Mouse (Mus musculus) kidney, embryonic 14.5 days (tissue): ENCODE data around the gene Mknk2. TPM values are rescaled to one million over a fixed set of nuclear protein-coding genes. Genes with fewer than 3 reads are reported as not detected.

Experiments
- ATAC-seq: fragments of 200-750 bp; cut with Nextera tagmentation; 2 replicates; pipeline ENCODE4 v1.8.0; 2017; ENCODE audit warnings: moderate number of reproducible peaks, mild to moderate bottlenecking, moderate TSS enrichment, moderate library complexity; ENCODE audit not compliant: low FRiP score, low TSS enrichment
- H3K27ac ChIP-seq: fragments of 300-500 bp; sonication (generic); 2 replicates; pipeline ENCODE4 v1.5.1; 2014; ENCODE audit warnings: low read depth, mild to moderate bottlenecking, low read length, moderate library complexity, mixed read lengths
- H3K27me3 ChIP-seq: fragments of 300-500 bp; sonication (generic); 2 replicates; pipeline ENCODE4 v1.6.1; 2014; ENCODE audit warnings: mild to moderate bottlenecking, low read length; ENCODE audit not compliant: control insufficient read depth, insufficient read depth
- H3K36me3 ChIP-seq: fragments of 300-500 bp; sonication (generic); 2 replicates; pipeline ENCODE4 v1.6.1; 2014; ENCODE audit warnings: low read length, mixed read lengths; ENCODE audit not compliant: control insufficient read depth, insufficient read depth
- H3K4me1 ChIP-seq: fragments of 300-500 bp; sonication (generic); 2 replicates; pipeline ENCODE4 v1.6.1; 2014; ENCODE audit warnings: low read length, mixed read lengths; ENCODE audit not compliant: control insufficient read depth, insufficient read depth
- H3K4me2 ChIP-seq: fragments of 300-500 bp; sonication (generic); replicated peaks from 2 replicates; pipeline ENCODE4 v1.6.1; 2014; ENCODE audit warnings: low read depth, mild to moderate bottlenecking, low read length
- H3K4me3 ChIP-seq: fragments of 300-500 bp; sonication (generic); 2 replicates; pipeline ENCODE4 v1.5.1; 2014; ENCODE audit warnings: mild to moderate bottlenecking, low read length
- H3K9ac ChIP-seq: fragments of 300-500 bp; sonication (generic); 2 replicates; pipeline ENCODE4 v1.6.1; 2014; ENCODE audit warnings: low read depth, mild to moderate bottlenecking, low read length, moderate library complexity
- H3K9me3 ChIP-seq: fragments of 300-500 bp; sonication (generic); 2 replicates; pipeline ENCODE4 v1.6.1; 2016; ENCODE audit warnings: low read length; ENCODE audit not compliant: control insufficient read depth
- WGBS: fragments of 180-500 bp; shearing (Covaris S2); extraction: QIAGEN DNeasy Blood & Tissue Kit; methylation state at CpG from one replicate; pipeline ENCODE4 v1.1.7; 2014; 5-methylcytosine and 5-hydroxymethylcytosine counted together
- polyA plus RNA-seq: library from polyadenylated mRNA; unstranded; fragments of >200 nt; fragmentation: Nextera tagmentation; extraction: Ambion mirVana; gene quantifications from 2 replicates; pipeline ENCODE4 v1.2.1, GENCODE M21; 2014

Mknk2 gene
- polyA plus RNA-seq, 1 experiment from 2014 or later = 99.2 TPM

DNA sequence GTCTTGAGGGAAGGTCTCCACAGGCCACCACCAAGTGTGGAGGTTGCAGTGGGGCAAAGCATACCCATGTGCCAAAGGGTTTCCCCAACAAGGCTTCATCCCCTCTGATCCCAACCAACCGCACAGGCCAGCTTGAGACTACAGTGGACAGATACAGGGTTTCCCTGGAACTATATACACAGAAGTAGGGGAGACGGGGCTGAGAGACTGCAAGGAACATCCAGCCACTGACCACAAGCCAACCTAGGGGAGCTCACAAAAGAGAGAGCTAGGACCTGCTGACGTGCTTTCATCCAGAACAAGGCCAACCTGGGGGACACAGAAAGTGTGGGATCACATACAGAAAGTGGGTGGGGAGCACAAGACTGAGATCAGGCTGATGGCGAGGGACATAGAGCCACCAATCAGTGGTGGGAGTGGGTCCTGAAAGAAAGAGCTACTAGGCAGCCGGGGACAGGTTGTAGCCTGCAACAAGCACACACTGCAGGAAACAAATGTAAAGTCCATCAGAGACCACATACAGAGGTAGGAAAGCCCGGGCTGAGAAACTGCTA is 3.0 kb downstream of the Mknk2 start:
- Histone ChIP-seq H3K9me3 (no peaks in the 10 kb centered on the region), H3K27me3 (no peaks in the 10 kb centered on the region), H3K9ac (peak overlapping the region; percentile 98), H3K27ac (peak overlapping the region; percentile 67; the same call in 1 of the 2 replicates), H3K4me1 (peaks cover 55% of the 10 kb centered on the region), H3K4me2 (peak overlapping the region; percentile 67), H3K36me3 (peaks cover 39% of the 10 kb centered on the region), H3K4me3 (peak overlapping the region; percentile 99)
- no peak for ATAC-seq
- WGBS = 21% methylated on average over 6 of the region's 6 CpGs

DNA sequence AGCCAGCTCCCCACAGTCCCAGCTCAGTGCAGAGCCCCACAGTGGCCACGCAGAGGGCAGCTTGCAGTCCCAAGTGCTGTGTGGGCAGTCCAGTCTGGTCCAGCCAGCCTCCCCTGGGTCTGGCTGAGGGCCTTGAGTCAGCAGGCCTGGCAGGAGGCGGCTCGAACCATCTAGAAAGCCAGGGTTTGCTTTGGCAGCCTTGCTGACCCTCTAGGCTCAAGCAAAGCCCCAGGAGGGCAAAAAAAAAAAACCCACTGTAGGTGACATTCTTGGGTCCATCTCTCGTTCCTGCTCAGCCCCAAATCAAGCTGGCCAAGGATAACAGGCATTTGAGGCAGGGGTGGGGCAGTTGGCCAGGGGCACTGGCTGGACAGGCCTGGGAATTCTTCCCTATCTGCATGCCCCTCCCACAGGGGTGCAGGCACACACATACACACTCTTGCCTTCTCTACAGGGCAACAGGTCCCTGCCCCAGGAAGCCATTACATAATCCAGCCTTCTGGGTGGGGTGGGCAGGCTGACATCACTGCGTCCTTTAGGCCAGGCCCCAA is 3.7 kb downstream of the Mknk2 start:
- peaks cover 46% of the 10 kb centered on the region for H3K36me3 ChIP-seq
- peak overlapping the region; percentile 98 for H3K9ac ChIP-seq
- H3K9me3 ChIP-seq = no peaks in the 10 kb centered on the region
- H3K4me3 ChIP-seq = peak overlapping the region; percentile 99
- ATAC-seq = no peak
- WGBS = 58% methylated on average over 5 of the region's 5 CpGs
- H3K27me3 ChIP-seq = no peaks in the 10 kb centered on the region
- peak overlapping the region; percentile 67 for H3K4me2 ChIP-seq
- no peak overlapping the region for H3K27ac ChIP-seq
- peaks cover 48% of the 10 kb centered on the region for H3K4me1 ChIP-seq

DNA sequence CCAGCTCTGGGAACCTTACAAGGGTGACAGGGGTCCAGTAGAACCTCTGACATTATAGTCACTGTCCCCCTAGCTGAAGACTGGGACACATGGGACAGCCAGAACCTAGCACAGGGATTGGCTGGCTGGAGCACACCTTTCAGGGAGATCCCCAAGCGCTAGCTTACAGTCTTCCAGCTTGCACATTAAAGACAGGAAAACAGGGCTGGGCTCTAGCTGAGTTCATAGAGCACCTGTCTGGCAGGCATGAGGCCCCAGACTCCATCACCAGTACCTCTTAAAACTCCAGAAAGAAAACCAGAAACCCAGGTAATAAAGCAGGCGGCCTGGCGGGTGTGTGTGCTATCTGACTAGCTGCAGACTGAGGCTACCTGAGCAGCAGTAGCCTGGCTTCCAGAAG is 4.2 kb downstream of the Mknk2 start:
- Histone ChIP-seq H3K4me3 (peak overlapping the region; percentile 99; the same call in 1 of the 2 replicates), H3K9ac (peak overlapping the region; percentile 98; the same call in 1 of the 2 replicates), H3K4me2 (peak overlapping the region; percentile 67), H3K36me3 (peaks cover 52% of the 10 kb centered on the region), H3K4me1 (peaks cover 43% of the 10 kb centered on the region), H3K9me3 (no peaks in the 10 kb centered on the region), H3K27me3 (no peaks in the 10 kb centered on the region), H3K27ac (no peak overlapping the region)
- ATAC-seq = no peak
- 86% methylated on average over 3 of the region's 3 CpGs for WGBS

- 81% methylated on average over 11 of the region's 11 CpGs for WGBS
- Histone ChIP-seq H3K4me3 (no peak overlapping the region), H3K4me2 (no peak overlapping the region), H3K9me3 (no peaks in the 10 kb centered on the region), H3K9ac (no peak overlapping the region), H3K36me3 (peaks cover 68% of the 10 kb centered on the region), H3K4me1 (peaks cover 27% of the 10 kb centered on the region), H3K27me3 (no peaks in the 10 kb centered on the region), H3K27ac (no peak overlapping the region)
- ATAC-seq = no peak
Measured at GRCm38 (mm10) chr10:80671936-80672690, 5.8 kb downstream of the Mknk2 start.

DNA sequence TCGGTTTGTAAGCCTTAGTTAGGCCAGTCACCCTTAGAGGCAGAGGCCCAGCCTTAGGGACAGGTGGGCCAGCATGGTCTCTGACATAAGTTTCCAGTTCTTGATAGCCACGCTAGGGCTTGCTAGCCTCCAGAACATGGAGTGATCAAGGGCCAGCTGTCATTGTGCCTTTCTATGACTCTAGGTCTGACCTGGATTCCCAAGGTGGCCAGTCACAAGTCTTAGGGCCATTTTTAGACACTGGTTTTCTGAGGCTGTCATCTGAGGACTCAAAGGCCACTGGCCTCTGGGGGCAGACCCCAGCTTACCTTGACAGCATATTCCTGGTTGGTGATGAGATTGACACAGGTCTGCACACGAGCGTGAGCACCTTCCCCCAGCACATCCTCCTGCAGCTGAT is 6.7 kb downstream of the Mknk2 start:
- no peaks in the 10 kb centered on the region for H3K9me3 ChIP-seq
- H3K27me3 ChIP-seq = no peaks in the 10 kb centered on the region
- no peak overlapping the region for H3K4me3 ChIP-seq
- no peak overlapping the region for H3K4me2 ChIP-seq
- peaks cover 26% of the 10 kb centered on the region for H3K4me1 ChIP-seq
- WGBS = 87% methylated on average over 4 of the region's 4 CpGs
- H3K9ac ChIP-seq = no peak overlapping the region
- no peak overlapping the region for H3K27ac ChIP-seq
- peaks cover 76% of the 10 kb centered on the region for H3K36me3 ChIP-seq
- ATAC-seq = no peak

DNA sequence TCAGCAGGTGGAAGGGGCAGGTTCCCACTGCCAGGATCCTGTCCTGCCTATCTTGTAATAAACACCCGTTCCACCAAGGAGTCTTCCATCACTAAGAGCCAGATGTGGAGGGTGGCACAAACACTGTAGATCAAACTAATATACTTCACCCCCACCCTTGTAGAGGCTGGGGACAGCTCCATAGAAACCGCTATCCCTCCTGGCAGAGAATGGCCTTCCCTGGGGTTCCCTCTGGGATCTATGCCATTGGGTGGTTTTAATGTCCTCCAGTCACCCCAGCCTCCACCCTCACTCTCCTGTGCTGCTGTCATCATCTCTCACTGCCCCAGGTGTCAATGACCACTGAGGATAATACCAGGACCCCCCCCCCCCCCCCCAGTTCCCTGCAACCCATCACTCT is 7.4 kb downstream of the Mknk2 start:
- 89% methylated on average over 2 of the region's 2 CpGs for WGBS
- no peaks in the 10 kb centered on the region for H3K9me3 ChIP-seq

DNA sequence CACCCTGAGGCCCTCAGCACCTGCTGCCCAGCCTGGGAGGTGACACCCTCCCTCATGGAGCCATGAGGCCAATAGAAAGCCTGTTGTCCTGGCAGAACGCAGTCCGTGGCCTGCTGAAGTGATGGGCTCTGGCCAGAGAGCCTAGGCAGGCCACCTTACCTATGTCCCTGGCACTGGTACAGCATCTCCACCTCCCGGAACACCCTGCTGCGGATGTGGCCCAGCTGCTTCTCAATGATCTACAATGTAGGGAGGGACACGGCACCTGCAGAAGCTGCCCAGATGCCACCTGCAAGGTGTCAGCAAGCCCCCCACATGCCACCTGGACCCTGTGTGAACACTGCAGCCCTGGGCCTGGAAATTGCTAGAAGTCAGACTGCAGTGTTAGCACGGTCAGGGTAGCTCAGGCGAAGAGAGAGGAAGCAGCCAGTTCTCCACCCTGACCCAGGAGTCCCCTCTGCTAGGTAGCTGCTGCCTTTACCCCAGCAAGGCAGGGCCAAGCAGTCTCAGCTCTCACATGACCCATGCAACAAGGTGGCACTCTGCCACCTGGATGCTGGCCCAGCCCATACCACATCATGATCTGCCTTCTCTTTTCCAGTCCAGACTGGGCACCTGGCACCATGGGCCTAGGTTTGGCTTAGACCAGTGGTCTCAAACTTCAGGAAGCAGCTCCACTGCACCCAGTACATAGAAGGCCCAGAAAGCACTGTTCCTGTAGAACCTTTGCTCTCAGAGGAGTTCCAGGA is 8.0 kb downstream of the Mknk2 start:
- H3K27me3 ChIP-seq = no peaks in the 10 kb centered on the region
- no peak overlapping the region for H3K4me3 ChIP-seq
- WGBS = 98% methylated on average over 7 of the region's 7 CpGs
- no peak overlapping the region for H3K4me2 ChIP-seq
- no peak for ATAC-seq
- no peak overlapping the region for H3K27ac ChIP-seq
- no peak overlapping the region for H3K9ac ChIP-seq
- no peaks in the 10 kb centered on the region for H3K9me3 ChIP-seq
- H3K36me3 ChIP-seq = peaks cover 81% of the 10 kb centered on the region
- peaks cover 37% of the 10 kb centered on the region for H3K4me1 ChIP-seq

More for the DNA sequence above, 7.4 kb downstream of the Mknk2 start:
- Histone ChIP-seq H3K4me3 (no peak overlapping the region), H3K36me3 (peaks cover 81% of the 10 kb centered on the region), H3K27ac (no peak overlapping the region), H3K4me2 (no peak overlapping the region), H3K9ac (no peak overlapping the region), H3K4me1 (peaks cover 34% of the 10 kb centered on the region), H3K27me3 (no peaks in the 10 kb centered on the region)
- no peak for ATAC-seq

DNA sequence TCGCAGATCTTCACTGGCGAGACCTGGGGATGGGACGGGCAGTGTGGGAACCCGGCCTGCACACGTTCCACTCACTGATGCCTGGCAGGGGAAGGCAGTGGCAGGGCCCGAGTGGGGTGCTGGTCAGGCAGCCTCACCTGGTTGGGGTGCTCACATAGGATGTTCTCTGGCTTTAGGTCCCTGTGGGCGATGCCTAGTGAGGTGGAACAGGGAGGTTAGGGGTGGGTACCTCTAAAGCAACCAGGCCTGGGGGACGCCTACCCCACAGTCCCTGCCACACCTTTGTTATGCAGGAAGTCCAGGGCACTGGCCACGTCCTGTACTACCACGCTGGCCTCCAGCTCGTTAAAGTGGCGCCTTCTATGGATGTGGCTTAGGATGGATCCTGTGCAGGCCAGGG is 8.9 kb downstream of the Mknk2 start:
- 89% methylated on average over 12 of the region's 12 CpGs for WGBS
- no peak overlapping the region for H3K4me2 ChIP-seq
- peaks cover 37% of the 10 kb centered on the region for H3K4me1 ChIP-seq

More for the DNA sequence above, 8.9 kb downstream of the Mknk2 start:
- no peak for ATAC-seq
- Histone ChIP-seq H3K36me3 (peaks cover 80% of the 10 kb centered on the region), H3K27ac (no peak overlapping the region), H3K4me3 (no peak overlapping the region), H3K27me3 (no peaks in the 10 kb centered on the region), H3K9ac (no peak overlapping the region), H3K9me3 (no peaks in the 10 kb centered on the region)
